Comparison of ENCODE assay signal across 8 mouse cellular contexts in genomic region chr9:56179416-56180117, GRCm38 (mm10). TPM values are rescaled to one million over a fixed set of nuclear protein-coding genes. Genes with fewer than 3 reads are reported as not detected.
DNase-seq lines count a peak whose midpoint lies in the region; ATAC-seq and TF ChIP-seq lines count a peak whose summit lies in the region.
"Had no signal": no experiment of that assay in that cellular context is flagged by ENCODE, and none has a peak within 500 bp of the region (broad histone marks: within the 10 kb centered on the region; RNA-seq: fewer than 3 reads in every experiment).

No protein-coding gene starts in this region.

- no peak overlapping the region for H3K9ac ChIP-seq in liver, embryonic 11.5 days (ENCODE audit: low read depth, low read length)
- no peak overlapping the region for H3K9ac ChIP-seq in forebrain, postnatal 0 days
- H3K9ac ChIP-seq: embryonic facial prominence, embryonic 15.5 days had no signal

- H3K27me3 ChIP-seq in liver, embryonic 11.5 days (replicated peaks; ENCODE audit: control insufficient read depth, insufficient read depth, low read length): no peaks in the 10 kb centered on the region
- no peaks in the 10 kb centered on the region for H3K27me3 ChIP-seq in forebrain, postnatal 0 days (ENCODE audit: insufficient read depth, low read length)
- H3K27me3 ChIP-seq: embryonic facial prominence, embryonic 15.5 days had no signal

- ATAC-seq in liver, embryonic 11.5 days (replicated peaks; ENCODE audit: low FRiP score): no peak
- ATAC-seq in forebrain, postnatal 0 days: peak; percentile 70; the same call in 1 of the 2 replicates
- ATAC-seq in megakaryocyte progenitor cell, adult 5-6 weeks (replicated peaks; ENCODE audit: poor library complexity): peak; percentile 81

- H3K4me3 ChIP-seq in liver, embryonic 11.5 days (ENCODE audit: low read depth, low read length): no peak overlapping the region
- H3K4me3 ChIP-seq in forebrain, postnatal 0 days (ENCODE audit: low read depth, low read length): no peak overlapping the region
- H3K4me3 ChIP-seq: embryonic facial prominence, embryonic 15.5 days had no signal

- H3K9me3 ChIP-seq in liver, embryonic 11.5 days (ENCODE audit: control insufficient read depth, low read length): no peaks in the 10 kb centered on the region
- H3K9me3 ChIP-seq in forebrain, postnatal 0 days (ENCODE audit: low read length): no peaks in the 10 kb centered on the region
- H3K9me3 ChIP-seq: embryonic facial prominence, embryonic 15.5 days had no signal

- WGBS in liver, embryonic 11.5 days: 72% methylated on average over 6 of the region's 6 CpGs
- WGBS in forebrain, postnatal 0 days: 80% methylated on average over 6 of the region's 6 CpGs

- H3K4me2 ChIP-seq in liver, embryonic 11.5 days: no peak overlapping the region
- H3K4me2 ChIP-seq in forebrain, postnatal 0 days (ENCODE audit: low read depth): no peak overlapping the region
- H3K4me2 ChIP-seq: embryonic facial prominence, embryonic 15.5 days had no signal

- TF ChIP-seq CTCF in forebrain, postnatal 0 days (IDR thresholded peaks at IDR 0.05; ENCODE audit: low read depth): peak; percentile 47

- H3K4me1 ChIP-seq in liver, embryonic 11.5 days (replicated peaks; ENCODE audit: control insufficient read depth, insufficient read depth, low read length): no peaks in the 10 kb centered on the region
- H3K4me1 ChIP-seq in forebrain, postnatal 0 days (ENCODE audit: insufficient read depth): peaks cover 4% of the 10 kb centered on the region; the same call in 1 of the 2 replicates

- DNase-seq in liver (peak; percentile 21), ZHBTc4 (ENCODE audit: low read depth, low spot score) (peak; percentile 50)
- no peak for DNase-seq in liver, embryonic 11.5 days (ENCODE audit: low spot score)
- DNase-seq in forebrain, postnatal 0 days: peak; percentile 33
- no peak for DNase-seq in frontal cortex, postnatal 25 days (ENCODE audit: low spot score in 2 of 2)
- no peak for DNase-seq in layer of hippocampus, adult 18-20 months (ENCODE audit: low spot score in 2 of 2)

- no peaks in the 10 kb centered on the region for H3K36me3 ChIP-seq in liver, embryonic 11.5 days (ENCODE audit: control insufficient read depth, insufficient read depth, low read length)
- no peaks in the 10 kb centered on the region for H3K36me3 ChIP-seq in forebrain, postnatal 0 days (ENCODE audit: insufficient read depth)
- H3K36me3 ChIP-seq: embryonic facial prominence, embryonic 15.5 days had no signal

- no peak overlapping the region for H3K27ac ChIP-seq in liver, embryonic 11.5 days (ENCODE audit: low read depth, low read length)
- H3K27ac ChIP-seq in forebrain, postnatal 0 days (ENCODE audit: low read depth, low read length): no peak overlapping the region
- H3K27ac ChIP-seq: embryonic facial prominence, embryonic 15.5 days had no signal

RNA-seq across cellular contexts. Expression of gene Tspan3, which starts 14.3 kb away (rescaled TPM):
- polyA plus RNA-seq in liver, embryonic 11.5 days (2014; fragmentation: Nextera tagmentation; extraction: Ambion mirVana): 154 and 159 TPM in 2 replicates
- total RNA-seq in forebrain, postnatal 0 days (2014; rRNA removed): 414 and 430 TPM in 2 replicates
- 642 and 649 TPM in 2 replicates for polyA plus RNA-seq in forebrain, postnatal 0 days (2015; fragmentation: Nextera tagmentation; extraction: Ambion mirVana)
- 54.4 and 56.4 TPM in 2 replicates for total RNA-seq in megakaryocyte progenitor cell, adult 5-6 weeks (2015)
- total RNA-seq in megakaryocyte progenitor cell, adult 5-6 weeks (2017): 37.2 and 37.6 TPM in 2 replicates
- 100 to 1,000 TPM; 341 to 346 TPM for total RNA-seq in layer of hippocampus, adult 18-20 months (2021)

Comparison
In these comparisons a context has a peak if more than half of its experiments do, and no peak if none do; other contexts are left out.
1. DNase-seq: peak in liver (single experiment), ZHBTc4 (single experiment) and forebrain, postnatal 0 days (single experiment); none in liver, embryonic 11.5 days (single experiment), frontal cortex, postnatal 25 days (0 of 2) and layer of hippocampus, adult 18-20 months (0 of 2).